Mouse (Mus musculus) forebrain, embryonic 14.5 days (tissue): Measurements from ENCODE around the gene Ide. TPM values are rescaled to one million over a fixed set of nuclear protein-coding genes. Genes with fewer than 3 reads are reported as not detected.

ENCODE experiments used
- ATAC-seq: fragments of 200-750 bp; cut with Nextera tagmentation; 2 replicates; pipeline ENCODE4 v1.8.0; 2017; ENCODE audit warnings: mild to moderate bottlenecking, moderate library complexity
- DNase-seq: peaks from one replicate; pipeline ENCODE4 v3.0.0-alpha.2; 2015; ENCODE audit warnings: low spot score
- H3K27ac ChIP-seq: fragments of 300-500 bp; sonication (generic); 2 replicates; pipeline ENCODE4 v1.5.1; 2014; ENCODE audit warnings: low read depth, mild to moderate bottlenecking, control low read depth, low read length, moderate library complexity
- H3K27me3 ChIP-seq: fragments of 300-500 bp; sonication (generic); replicated peaks from 2 replicates; pipeline ENCODE4 v1.6.1; 2014; ENCODE audit warnings: low read length, control low read depth, mixed read lengths; ENCODE audit not compliant: control insufficient read depth, insufficient read depth
- H3K36me3 ChIP-seq: fragments of 300-500 bp; sonication (generic); 2 replicates; pipeline ENCODE4 v1.6.1; 2014; ENCODE audit warnings: low read length, control low read depth; ENCODE audit not compliant: control insufficient read depth, insufficient read depth
- H3K4me1 ChIP-seq: fragments of 300-500 bp; sonication (generic); 2 replicates; pipeline ENCODE4 v1.6.1; 2014; ENCODE audit warnings: antibody characterized with exemption, low read length, control low read depth; ENCODE audit not compliant: control insufficient read depth, insufficient read depth
- H3K4me2 ChIP-seq: fragments of 300-500 bp; sonication (generic); 2 replicates; pipeline ENCODE4 v1.6.1; 2014; ENCODE audit warnings: mild to moderate bottlenecking, control low read depth, low read length
- H3K4me3 ChIP-seq: fragments of 300-500 bp; sonication (generic); 2 replicates; pipeline ENCODE4 v1.5.1; 2014; ENCODE audit warnings: low read depth, low read length, control low read depth
- H3K9ac ChIP-seq: fragments of 300-500 bp; sonication (generic); 2 replicates; pipeline ENCODE4 v1.6.1; 2014; ENCODE audit warnings: mild to moderate bottlenecking, low read length, control low read depth, moderate library complexity
- H3K9me3 ChIP-seq: fragments of 300-500 bp; sonication (generic); replicated peaks from 2 replicates; pipeline ENCODE4 v1.6.1; 2016; ENCODE audit warnings: low read length, control low read depth, mixed read lengths; ENCODE audit not compliant: control insufficient read depth
- WGBS: fragments of 180-500 bp; shearing (Covaris S2); extraction: QIAGEN DNeasy Blood & Tissue Kit; methylation state at CpG from one replicate; pipeline ENCODE4 v1.1.7; 2014; 5-methylcytosine and 5-hydroxymethylcytosine counted together
- polyA plus RNA-seq: library from polyadenylated mRNA; unstranded; fragments of >200 nt; fragmentation: Nextera tagmentation; extraction: Ambion mirVana; gene quantifications from 2 replicates; pipeline ENCODE4 v1.2.1, GENCODE M21; 2014

Ide gene
- polyA plus RNA-seq, 1 experiment from 2014 or later: 37.4 TPM

DNA sequence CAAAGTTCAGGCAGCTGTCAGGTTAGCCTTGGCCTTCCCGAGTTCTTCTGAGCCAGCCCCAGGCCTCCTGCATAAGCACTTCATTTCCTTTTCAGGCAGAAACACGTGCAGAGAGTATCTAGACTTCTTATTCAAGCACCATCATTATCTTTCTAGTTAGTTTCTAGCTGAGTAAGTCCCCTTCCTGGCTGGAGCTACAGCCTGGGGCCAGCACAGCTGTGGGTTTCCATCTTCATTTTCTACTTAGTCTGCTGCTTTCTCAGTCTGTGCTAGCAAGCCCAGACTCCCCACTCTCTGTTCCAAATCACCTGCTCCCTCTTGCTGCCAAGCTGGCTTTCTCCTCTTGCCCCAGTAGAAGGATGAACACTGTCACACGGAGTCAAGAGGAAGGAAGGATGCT, 90.8 kb downstream of the Ide start:
- Histone ChIP-seq H3K27ac (no peak overlapping the region), H3K4me2 (no peak overlapping the region), H3K27me3 (no peaks in the 10 kb centered on the region), H3K4me1 (no peaks in the 10 kb centered on the region), H3K9me3 (no peaks in the 10 kb centered on the region), H3K36me3 (no peaks in the 10 kb centered on the region), H3K9ac (no peak overlapping the region), H3K4me3 (no peak overlapping the region)
- no peak for ATAC-seq
- WGBS: 37% methylated on average over 3 of the region's 3 CpGs
- no peak for DNase-seq

DNA sequence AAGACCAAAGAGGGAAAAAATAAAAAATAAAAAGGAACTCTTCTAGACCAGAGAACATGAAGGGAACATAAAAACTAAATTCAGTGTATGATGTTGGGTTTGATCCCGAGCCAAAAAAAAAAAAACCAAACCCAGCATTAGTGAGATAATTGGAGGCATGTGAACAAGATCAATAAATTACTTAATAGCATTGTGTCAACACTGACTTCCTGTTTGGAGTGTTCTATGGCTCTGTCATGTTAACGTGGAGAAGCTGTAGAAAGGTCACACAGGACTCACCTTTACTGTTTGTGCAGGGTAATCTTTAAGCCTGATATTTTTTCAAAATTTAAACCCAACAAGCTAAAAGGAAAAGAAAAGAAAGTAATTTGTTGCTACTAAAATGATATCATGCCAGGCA, 94.9 kb downstream of the Ide start:
- no peaks in the 10 kb centered on the region for H3K36me3 ChIP-seq
- no peaks in the 10 kb centered on the region for H3K27me3 ChIP-seq
- no peak overlapping the region for H3K4me2 ChIP-seq
- no peak overlapping the region for H3K27ac ChIP-seq
- ATAC-seq (no peak), DNase-seq (no peak)
- H3K4me1 ChIP-seq: peaks cover 5% of the 10 kb centered on the region; the same call in 1 of the 2 replicates
- H3K4me3 ChIP-seq: no peak overlapping the region
- WGBS: 47% methylated on average over 2 of the region's 2 CpGs
- H3K9me3 ChIP-seq: no peaks in the 10 kb centered on the region
- H3K9ac ChIP-seq: no peak overlapping the region

DNA sequence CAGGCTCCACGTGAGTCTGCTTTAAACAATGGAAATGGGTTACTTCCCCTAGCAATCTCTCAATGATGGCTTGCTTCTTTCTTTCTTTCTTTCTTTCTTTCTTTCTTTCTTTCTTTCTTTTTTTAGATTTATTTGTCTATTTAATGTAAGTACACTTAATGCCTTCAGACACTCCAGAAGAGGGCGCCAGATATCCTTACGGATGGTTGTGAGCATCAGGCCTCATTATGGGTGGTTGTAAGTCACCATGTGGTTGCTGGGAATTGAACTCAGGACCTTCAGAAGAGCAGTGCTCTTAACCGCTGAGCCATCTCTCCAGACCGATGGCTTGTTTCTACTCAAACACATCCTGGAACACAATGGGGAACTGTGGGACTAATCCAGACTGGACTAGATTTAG, 96.5 kb downstream of the Ide start:
- Histone ChIP-seq H3K4me2 (no peak overlapping the region), H3K4me1 (peaks cover 5% of the 10 kb centered on the region; the same call in 1 of the 2 replicates), H3K27ac (no peak overlapping the region), H3K9ac (no peak overlapping the region), H3K4me3 (no peak overlapping the region), H3K36me3 (no peaks in the 10 kb centered on the region), H3K9me3 (no peaks in the 10 kb centered on the region), H3K27me3 (no peaks in the 10 kb centered on the region)
- ATAC-seq: no peak
- DNase-seq: no peak
- 73% methylated on average over 5 of the region's 5 CpGs for WGBS

DNA sequence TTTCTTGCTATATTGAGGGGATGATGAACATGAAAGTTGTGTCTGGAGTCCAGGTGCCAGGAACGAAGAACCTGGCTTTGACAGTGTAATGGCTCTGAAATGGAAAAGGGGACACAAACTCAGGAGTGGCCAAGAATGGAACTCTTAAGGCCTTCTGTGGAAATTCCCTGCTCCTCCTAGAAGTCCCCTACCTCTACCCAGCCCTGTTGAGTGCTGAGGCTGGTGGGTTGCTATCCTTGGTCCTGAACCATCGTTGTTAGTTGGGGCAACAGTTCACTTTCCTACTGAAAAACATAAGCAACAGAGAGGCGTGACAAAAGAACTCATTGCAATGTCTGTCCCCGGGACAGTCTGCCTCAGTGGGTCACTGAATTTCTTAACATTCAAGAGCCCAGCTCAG, 98.6 kb downstream of the Ide start:
- DNase-seq (peak; percentile 35), ATAC-seq (no peak)
- Histone ChIP-seq H3K4me1 (peaks cover 6% of the 10 kb centered on the region; the same call in 1 of the 2 replicates), H3K27me3 (peaks cover 12% of the 10 kb centered on the region; the same call in 1 of the 2 replicates), H3K27ac (no peak overlapping the region), H3K36me3 (no peaks in the 10 kb centered on the region), H3K4me2 (no peak overlapping the region), H3K4me3 (no peak overlapping the region), H3K9ac (no peak overlapping the region), H3K9me3 (no peaks in the 10 kb centered on the region)
- WGBS: 31% methylated on average over 4 of the region's 4 CpGs

DNA sequence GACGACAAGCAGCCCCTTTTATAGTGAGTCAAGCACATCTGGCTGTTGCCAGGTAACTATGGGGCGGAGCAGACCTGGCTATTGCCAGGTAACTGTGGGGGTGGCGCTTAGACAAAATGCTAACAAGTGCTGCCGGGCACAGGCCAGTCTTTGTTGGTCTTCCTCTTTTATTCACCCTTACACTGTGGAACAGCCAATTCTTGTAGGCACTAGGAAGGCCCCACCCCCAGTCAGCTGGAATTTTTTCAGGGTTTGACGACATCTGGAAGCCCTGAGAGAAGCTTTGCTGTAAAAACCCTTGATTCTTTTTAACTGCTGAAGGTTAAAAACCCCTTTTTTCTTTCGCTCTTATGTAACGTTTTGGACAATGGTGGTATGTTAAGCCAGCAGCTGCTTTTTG, 99.0 kb downstream of the Ide start:
- H3K9me3 ChIP-seq: no peaks in the 10 kb centered on the region
- H3K4me1 ChIP-seq: peaks cover 10% of the 10 kb centered on the region; the same call in 1 of the 2 replicates
- H3K36me3 ChIP-seq: no peaks in the 10 kb centered on the region
- H3K4me2 ChIP-seq: no peak overlapping the region
- ATAC-seq (0 out of 2 replicates have a peak, but pooled peaks have one; percentile 31), DNase-seq (peak; percentile 8)
- no peak overlapping the region for H3K4me3 ChIP-seq
- H3K9ac ChIP-seq: no peak overlapping the region
- H3K27me3 ChIP-seq: peaks cover 13% of the 10 kb centered on the region; the same call in 1 of the 2 replicates
- WGBS: 9% methylated on average over 7 of the region's 7 CpGs
- no peak overlapping the region for H3K27ac ChIP-seq

DNA sequence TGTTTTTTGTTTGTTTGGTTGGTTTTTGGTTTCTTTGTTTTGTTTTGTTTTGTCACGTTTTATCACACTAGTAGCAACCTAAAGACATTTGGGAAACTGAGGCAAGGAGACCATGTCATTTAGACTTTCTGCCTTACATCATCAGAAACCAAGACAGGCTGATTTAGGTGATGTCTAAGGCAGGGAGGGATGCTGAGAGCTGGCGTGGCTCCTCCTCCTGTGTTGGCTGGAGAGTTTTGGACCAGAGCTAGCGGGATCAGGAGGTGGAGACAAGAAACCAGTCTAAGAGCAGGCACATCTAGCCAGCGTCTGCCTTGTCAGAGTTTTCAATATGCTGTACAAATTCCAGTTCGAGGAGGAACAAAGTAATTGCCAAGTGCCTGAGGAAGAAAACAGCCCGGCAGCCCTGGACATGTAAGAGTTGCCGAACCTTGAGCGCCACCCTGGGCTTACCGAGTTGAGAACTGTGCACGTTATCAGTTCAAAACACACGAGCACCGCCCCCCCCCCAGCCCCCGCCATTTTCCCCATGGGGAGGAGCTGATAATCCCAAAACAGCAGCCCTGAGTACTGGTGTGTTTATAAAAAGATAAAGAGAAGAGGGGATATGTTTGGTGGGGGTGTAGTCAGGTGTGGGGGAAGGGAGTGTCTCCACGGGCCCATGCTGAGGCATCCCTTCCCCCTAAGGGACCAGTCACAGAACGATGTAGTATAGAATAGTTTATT, 99.8 kb downstream of the Ide start:
- H3K4me1 ChIP-seq: peaks cover 13% of the 10 kb centered on the region; the same call in 1 of the 2 replicates
- H3K36me3 ChIP-seq: no peaks in the 10 kb centered on the region
- no peak overlapping the region for H3K27ac ChIP-seq
- DNase-seq: peak; percentile 6
- H3K9ac ChIP-seq: no peak overlapping the region
- H3K9me3 ChIP-seq: no peaks in the 10 kb centered on the region
- ATAC-seq: peak; percentile 21; the same call in 1 of the 2 replicates
- WGBS: 10% methylated on average over 15 of the region's 15 CpGs
- no peak overlapping the region for H3K4me3 ChIP-seq
- peak overlapping the region; percentile 4; the same call in 1 of the 2 replicates for H3K4me2 ChIP-seq
- H3K27me3 ChIP-seq: peaks cover 13% of the 10 kb centered on the region; the same call in 1 of the 2 replicates

DNA sequence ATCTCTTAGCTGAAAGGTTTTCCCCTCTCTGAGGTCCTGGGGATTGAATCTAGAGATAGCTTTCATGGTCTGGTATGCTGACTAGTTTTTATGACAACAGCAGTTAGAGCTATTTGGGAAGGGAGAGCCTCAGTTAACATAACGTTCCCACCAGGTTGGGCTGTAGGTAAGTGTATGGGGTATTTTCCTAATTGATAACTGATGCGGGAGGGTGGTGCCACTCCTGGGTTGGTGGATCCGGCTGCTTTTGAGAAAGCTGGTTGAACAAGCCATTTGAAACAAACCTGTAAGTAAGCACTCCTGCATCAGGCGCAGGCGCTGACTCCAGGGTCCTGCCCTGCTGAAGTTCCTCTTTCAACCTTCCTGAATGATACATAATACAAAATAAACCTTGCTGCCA, 100.3 kb downstream of the Ide start:
- H3K4me1 ChIP-seq: peaks cover 13% of the 10 kb centered on the region; the same call in 1 of the 2 replicates
- DNase-seq: no peak
- no peak overlapping the region for H3K9ac ChIP-seq
- peaks cover 13% of the 10 kb centered on the region; the same call in 1 of the 2 replicates for H3K27me3 ChIP-seq
- no peak overlapping the region for H3K4me2 ChIP-seq
- H3K9me3 ChIP-seq: no peaks in the 10 kb centered on the region
- no peak for ATAC-seq
- H3K27ac ChIP-seq: no peak overlapping the region
- no peak overlapping the region for H3K4me3 ChIP-seq
- WGBS: 55% methylated on average over 5 of the region's 5 CpGs
- no peaks in the 10 kb centered on the region for H3K36me3 ChIP-seq

DNA sequence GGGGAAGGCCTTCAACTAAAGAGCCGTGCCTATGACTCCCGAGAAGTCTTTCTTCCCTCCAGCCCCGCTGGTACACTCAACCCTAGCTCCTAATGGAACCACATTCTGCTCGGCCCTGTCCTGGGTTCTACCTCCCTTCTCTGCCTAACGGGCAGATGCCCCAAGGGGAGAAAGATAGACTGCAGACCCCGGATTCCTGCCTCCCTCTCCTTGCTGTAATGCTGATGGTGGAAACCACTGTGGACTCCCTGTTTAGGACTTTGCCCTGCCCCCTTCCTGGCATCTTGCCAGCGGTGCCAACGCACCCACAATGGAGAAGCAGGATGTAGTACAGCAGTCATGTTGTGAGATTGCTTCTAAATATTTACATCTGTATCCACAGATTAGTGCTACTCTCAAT, 101.8 kb downstream of the Ide start:
- Histone ChIP-seq H3K27ac (no peak overlapping the region), H3K9ac (no peak overlapping the region), H3K9me3 (no peaks in the 10 kb centered on the region), H3K4me3 (no peak overlapping the region), H3K4me2 (no peak overlapping the region), H3K4me1 (peaks cover 13% of the 10 kb centered on the region; the same call in 1 of the 2 replicates), H3K27me3 (peaks cover 13% of the 10 kb centered on the region; the same call in 1 of the 2 replicates), H3K36me3 (no peaks in the 10 kb centered on the region)
- DNase-seq (peak; percentile 13), ATAC-seq (no peak)
- 36% methylated on average over 8 of the region's 8 CpGs for WGBS
